Mouse (Mus musculus) neural tube, embryonic 10.5 days (tissue): ENCODE measurements at regions not wholly inside any gene's neighbourhood (a gene's known extent, or its start where the extent isn't known, plus 50 kb on each side); places are given as distances from the start of the nearest gene placed in this dataset.

ENCODE experiments used
- DNase-seq: peaks from one replicate; pipeline ENCODE4 v3.0.0-alpha.2; 2017; ENCODE audit warnings: low spot score; ENCODE audit errors: extremely low spot score

DNA sequence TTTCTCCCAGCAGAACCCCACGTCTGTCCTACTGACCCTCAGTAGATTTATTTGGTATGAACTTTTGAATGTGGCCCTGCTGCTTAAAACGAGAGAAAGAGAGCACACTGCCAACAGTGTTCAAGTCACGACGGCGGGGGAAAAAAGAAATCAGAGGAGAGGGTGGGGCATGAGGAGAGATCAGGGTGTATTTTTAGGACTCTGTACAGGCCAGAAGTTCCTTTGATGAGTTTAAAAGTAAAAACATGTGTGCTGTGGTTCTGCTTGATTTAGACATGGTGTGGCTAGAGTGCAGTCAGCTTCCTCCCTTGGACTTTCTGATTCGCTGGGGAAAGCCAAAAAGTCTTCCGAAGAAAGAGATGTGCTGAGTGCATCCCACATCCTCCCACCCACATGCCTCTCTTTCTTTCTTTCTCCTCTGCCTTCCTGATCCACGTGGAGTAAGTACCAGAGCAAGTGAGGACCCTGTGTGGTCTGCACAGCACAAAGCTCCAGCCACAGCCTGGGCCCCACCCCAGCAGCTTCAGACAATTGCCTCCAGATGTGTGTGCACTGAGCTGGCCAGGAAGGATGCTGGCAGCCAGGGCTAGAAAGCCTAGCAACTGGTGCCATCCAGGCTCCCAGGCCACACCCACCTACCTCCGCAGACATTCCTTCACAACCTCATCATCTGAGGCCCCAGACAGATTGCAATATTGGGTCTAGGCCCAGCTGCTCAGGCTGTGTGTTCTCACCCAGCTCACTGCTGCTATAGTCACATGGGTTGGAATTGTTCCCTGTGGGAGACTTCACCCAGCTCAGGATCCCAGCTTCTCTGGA is 78.5 kb upstream of the Cdh5 start:
- DNase-seq, result peak; percentile 65

DNA sequence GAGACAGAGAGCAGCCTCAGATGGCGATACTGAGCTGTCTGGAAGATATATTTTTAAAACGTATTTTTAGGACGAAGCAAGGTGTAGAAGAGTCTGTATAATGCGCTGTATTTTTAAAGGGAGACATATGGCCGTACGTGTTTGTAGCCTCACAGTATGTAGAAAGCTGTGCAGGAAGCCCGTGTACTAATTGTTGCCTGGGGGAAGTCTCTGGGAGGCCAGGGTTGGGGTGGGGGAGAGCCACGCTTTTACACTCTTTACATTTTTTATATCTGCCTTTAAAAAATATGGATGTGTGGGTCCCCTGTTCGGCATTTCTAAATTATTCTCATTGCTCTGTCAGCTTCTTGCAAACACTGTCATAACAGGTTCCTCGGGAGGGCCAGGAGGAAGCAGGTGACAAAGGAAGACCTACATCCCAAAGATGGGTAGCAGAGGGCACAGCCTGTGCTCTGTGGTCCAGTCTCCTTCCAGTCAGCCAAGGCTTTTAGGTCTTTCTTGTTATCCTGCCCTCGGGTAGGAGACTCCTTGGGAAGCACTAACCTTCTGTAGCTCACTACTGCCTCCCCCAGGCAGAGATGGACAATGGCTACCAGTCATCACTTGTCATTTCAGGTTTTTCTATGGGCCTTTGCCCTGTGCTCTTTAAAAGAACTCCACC is 74.1 kb upstream of the Cdh5 start:
- DNase-seq, result peak; percentile 47

DNA sequence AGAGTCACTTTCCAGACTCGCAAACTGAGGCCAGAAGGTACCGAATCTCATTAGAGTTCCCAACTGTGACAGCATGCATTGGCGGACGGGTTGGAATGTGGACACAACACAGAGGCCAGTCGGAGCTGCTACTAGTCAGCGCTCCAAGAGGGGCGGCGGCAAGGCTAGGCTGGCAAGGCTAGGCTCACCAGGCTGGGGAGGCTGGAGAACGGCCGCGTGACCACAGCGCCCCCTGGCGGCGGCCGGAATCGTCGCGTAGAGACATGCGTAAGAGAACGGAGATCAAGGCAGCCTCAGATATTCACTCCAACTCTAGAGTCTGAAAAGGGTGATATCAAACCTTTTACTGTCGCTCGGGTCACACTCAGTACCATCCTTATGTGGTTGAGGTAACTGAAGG is 72.8 kb upstream of the Cdh5 start:
- peak; percentile 90 for DNase-seq

DNA sequence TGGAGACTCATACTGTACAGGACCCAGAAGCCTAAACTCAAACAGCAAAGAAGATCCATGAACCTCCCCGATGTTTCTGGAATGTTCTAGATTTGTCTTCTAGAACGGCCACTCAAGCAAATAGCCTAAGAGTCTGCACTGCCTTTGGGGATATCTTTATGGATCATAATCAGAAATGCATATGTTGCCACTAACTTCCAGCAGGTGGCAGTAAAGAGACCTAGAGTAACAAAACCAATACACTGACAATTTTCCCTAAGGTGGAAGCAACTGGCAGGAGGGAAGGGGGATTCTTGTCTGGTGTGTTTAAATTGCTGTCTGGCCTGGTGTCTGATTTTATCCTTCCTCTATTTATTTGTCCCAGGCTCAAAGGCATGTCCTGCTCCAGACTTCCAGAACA is 69.2 kb upstream of the Cdh5 start:
- DNase-seq, result no peak

DNA sequence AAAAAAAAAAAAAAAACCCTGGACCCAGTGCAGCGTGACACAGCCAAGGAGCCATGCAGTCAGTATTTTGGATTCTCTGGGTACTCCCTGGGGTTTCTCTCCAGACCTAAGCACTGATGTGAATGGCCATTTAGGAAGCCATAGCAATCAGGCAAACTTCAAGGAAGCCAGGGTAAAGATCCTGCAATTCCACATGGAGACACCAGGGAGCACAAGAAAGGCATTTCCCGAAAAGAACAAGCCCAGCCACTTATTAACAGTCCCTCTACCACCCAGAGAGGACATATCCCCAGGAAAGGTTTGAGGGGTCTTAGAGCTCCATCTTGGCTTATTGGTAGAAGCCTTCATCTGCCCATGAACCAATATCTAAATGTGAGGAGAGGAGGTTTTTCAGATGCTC is 68.3 kb upstream of the Cdh5 start:
- DNase-seq, result no peak

DNA sequence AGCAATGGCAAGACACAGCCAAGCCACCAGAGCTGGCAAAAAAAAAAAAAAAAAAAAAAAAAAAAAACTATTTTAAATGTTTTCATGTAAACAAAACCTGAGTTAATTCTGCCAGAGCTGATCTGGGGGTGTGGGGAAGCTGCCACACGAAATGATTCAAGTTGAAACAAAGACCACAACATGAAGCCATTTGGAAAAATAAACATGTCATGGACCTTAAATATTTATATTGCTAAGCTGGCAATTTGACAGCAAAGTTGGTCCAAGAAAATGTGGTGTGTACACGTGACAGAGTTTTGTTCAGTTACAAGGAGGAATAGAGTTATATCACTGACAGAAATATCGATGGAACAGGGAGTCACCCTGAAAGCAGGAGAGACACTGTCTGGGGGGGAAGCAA is 67.1 kb upstream of the Cdh5 start:
- no peak for DNase-seq

DNA sequence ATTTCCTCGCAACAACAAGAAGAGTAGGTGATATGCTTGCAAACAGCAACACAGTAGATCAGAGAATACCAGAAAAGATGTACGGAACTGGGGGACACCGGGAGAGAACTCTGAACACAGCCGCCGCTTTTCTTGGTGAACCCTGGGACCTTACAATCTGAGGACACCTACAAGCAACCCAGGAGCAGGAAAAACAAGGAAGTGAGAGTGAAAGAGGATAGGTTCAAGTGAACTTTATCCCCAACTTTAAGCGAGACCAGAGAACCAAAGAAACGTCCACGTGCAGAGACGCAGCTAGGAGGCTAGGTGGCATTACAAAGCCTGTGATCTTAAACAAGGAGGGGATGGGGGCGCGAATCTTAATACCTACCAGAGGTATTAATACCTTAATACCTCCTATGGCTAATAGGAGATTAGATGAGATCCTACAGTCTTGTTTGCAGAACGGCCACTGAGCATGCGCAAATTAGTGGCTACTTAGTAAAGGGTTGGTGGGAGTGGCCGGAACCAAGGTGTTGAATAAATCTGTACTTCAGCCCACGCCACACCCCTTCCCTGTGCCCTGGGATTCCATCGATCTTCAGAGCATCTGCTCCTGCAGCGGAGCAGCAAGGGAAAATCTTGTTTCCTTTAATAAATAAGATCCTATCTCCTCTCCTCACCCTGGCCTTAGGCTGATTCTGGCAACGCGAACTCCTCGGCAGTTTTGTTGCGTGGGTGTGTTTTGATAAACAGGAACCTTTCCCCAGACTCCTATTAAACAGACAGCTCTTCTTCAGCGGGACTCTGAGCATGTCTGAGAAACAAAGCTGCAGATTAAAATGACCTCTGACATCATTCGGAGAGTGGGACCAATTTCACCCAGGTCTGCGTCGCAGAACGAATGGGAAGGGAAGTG is 64.6 kb upstream of the Cdh5 start:
- DNase-seq, result no peak

DNA sequence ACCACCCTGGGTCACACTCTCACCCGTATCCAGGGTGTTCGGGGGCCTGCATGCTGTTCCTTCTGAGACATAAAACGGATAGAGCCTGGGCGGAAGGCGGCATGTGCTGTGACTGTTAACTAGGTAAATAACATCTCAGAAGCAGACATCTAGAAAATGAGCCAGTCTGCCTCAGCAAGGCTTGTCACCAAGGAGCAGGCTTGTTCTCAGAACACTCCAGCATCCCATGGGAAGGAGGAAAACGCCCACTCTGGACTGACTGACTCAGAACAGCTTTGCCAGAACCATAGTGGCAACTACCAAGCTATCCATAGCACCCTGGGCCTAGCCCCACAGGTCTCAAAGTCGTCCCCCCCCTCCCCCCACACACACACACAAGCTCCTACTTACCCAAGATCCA is 63.8 kb upstream of the Cdh5 start:
- no peak for DNase-seq

DNA sequence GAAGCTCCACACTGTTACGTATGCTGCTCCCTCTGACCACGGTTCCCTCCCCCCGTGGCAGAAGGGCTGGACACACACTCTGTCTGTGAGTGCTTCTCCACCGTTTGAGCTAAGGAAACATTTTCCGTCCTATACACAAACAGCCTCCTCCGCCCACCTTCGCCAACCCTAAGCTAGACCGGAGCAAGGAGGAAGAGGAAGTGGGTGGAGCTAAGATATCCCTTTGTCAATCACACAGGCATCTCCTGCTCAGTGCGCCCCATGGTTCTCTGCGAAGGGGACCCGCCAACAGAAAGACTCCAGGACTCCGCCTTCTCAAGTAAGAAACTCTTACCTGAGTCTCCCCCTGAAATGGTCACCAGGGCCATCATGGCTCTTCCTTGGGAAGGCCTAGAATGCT is 61.9 kb upstream of the Cdh5 start:
- DNase-seq, result no peak

DNA sequence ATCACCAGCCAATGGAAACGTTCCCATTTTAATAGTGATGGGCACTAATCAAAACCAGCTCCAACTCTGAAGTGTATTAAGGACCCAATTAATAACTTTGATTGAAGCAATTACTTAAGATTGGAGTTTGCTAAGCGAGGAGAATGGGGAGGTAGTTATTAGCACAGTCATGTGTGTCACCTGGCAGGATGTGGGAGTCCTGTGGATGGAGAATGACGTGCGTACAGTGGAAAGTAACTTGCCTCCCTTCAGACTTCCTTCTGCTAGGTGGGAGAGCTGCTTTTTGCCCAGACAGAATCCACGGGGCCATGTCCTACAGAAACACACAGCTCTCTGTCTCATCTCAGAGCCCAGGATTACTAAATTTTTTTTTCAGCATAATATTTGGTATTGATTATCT is 59.9 kb upstream of the Cdh5 start:
- DNase-seq, result no peak

DNA sequence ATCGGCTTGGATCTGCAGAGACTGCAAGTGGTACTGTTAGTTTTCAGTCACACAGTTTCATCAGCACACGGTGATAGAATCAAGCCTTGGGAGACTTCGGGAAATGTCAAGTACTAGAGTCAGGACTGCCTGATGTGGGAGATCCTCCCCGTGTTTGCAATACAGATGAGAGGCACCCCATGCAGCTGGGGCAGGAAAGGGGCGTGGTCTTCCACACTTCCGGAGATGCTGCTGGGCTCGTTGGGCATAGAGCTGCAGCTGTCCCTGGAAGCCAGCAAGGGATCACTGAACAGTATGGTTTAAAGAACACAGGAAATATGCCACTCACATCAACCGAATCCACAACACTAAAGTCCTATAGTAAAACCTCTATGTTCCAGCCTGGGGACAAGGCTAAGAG is 59.0 kb upstream of the Cdh5 start:
- peak; percentile 27 for DNase-seq

DNA sequence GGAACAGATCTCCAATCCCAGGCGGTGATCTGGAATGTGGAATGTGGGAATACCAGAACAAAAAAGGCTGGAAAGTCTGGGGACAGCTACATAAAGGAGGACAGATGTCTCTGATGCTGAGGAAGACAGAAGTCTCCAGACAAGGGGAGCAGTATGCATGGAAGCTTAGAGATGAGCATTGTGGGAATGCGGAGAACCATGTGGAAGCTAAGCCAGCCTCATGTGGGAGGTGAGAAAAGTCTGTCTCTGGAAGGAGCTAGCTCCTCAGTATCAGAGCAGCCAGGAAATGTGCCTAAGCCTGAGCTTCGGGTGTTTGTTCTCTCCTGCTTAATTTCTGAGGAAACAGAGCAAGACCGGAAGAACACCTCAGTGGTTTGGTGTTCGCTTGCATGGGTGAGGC is 53.4 kb upstream of the Cdh5 start:
- DNase-seq, result no peak

DNA sequence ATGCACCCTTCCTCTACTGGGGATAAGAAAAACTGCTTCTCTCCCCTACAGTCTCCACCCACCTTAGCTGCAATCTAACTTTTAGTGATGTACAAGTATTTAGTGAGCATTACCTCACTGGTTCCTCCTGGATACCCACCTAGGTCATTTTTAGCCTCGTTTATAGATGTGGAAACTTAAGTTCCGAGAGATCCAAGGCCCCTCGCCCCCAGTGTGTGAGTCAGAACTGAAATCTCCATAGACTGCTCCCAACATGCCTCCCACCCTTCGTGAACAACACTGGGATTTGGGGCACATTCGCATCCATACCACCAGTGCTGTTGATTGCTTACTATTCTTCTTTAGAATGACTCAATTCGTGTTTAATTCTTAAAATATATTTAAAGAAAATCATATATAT is 52.2 kb upstream of the Cdh5 start:
- DNase-seq, result no peak

DNA sequence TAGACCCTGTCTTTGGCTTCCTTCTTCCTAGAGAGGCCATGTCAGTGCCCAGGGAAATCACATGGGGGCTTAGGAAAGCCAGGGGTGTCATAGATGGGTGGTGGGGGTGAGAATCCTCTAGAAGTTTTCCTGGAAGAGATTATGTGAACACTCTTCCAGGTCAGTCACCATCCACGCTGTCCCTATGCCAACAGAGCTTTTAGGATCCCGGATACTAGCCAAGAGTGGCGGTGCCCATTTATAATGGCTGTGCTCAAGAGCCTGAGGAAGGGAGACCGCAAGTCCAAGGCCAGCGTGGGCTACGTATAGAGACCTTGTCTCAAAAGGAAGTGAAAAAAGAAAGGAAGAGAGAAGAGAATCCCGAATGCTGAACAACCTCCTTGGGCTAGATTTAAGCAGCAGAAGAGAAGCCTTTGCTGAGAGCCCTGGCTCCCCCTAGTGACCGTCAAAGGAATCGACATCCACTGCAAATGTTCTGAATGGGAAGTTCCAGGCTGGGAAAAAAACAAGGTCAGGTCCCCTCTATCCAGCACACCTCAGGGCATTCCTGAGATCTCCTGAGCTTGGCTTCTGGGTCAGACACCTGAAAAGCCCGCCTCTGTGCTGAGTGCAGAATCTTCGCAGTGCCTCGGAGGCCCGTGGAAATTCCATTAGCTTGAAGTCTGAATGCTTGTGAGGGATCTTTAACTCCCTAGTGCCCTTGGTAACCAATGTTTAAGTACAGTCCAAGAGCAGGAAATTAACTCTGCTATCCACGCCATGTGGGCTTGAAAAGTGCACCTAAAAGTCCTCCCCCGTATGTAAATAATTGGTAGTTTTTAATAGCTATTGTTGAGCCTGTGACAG is 50.5 kb upstream of the Cdh5 start:
- peak; percentile 57 for DNase-seq

DNA sequence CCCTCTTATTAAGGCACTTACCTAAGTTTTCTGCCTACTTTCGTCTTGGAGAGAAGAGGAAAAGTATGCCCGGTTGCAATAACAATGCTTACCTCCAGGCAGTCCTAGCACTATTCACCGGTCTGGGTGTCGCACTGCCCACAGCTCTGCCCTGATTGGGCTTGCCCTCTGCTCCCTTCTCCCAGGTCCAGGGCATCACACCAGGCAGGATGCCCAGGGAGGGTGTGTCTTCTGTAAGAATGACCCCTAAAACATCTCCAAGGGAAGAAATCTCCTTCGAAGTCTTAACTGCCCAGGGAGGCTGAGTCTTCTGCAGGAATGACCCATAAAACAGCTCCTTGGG is 49.9 kb upstream of the Cdh5 start:
- DNase-seq, result no peak
